Mouse (Mus musculus): ENCODE data around the gene Pabpc4l.
A peak's percentile ranks its signal among the peaks of the same experiment; 100 is the strongest.
"Not testable (repeated sequence)": the region's sequence is repeated elsewhere in the genome, so short reads cannot be mapped to it uniquely, and the experiment has no call there.

The Pabpc4l gene

DNA sequence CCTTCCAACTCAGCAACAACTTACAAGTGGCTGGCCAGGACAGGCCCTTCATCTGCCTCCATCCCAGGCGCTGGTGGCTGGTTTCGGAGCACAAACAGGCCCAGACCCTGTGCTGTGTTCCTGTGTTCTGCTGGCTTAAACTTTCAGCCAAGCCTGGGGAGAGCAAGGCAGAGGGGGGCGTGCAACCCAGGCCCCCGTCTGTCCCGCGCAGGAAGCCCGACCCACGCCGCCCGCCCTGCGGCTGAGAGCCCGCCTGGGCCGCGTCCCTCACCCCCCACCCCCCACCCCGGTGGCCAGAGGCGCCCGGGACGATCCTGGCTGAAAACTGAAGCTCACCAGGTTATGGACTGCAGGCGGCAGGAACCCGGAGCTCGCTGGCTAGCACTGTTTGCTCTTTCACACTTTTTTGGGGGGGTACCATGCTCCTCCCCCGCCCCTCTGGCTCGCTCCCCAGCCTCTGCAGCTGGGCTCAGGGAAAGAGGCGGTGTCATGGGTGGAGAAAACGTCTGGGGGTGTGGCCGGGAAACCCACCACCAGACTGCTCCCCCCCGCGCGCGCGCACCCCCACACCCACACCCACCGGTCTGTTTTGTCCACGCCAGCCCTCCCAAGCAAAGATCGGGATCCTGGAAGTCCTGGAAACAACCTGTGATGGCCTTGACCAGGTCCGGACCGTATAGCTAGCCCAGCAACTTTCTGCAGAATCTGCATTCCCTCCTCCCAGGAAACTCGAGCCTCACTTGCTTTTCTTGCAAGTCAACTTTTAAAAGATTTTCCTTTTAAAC is at the start of gene Pabpc4l:
Pabpc4l (minus strand) TSS at position 739 of the 785 bp plus-strand sequence.
- peak; percentile 65 for DNase-seq (ENCODE audit: low read depth, low spot score)

DNA sequence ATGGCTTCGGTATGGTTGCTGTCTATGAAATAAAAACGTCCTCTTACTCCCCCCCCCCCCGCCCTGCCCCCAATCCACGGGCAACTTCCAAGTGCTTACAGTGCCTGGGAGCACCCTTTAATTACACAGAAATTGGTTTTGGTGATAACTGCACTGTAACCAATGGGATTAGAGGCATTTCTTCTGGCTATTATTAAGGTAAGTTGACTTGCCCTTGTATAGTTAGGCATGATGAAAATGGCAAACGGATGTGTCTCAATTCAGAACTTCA is 42.9 kb upstream of the Pabpc4l start:
- DNase-seq (ENCODE audit: low read depth, low spot score): no peak

DNA sequence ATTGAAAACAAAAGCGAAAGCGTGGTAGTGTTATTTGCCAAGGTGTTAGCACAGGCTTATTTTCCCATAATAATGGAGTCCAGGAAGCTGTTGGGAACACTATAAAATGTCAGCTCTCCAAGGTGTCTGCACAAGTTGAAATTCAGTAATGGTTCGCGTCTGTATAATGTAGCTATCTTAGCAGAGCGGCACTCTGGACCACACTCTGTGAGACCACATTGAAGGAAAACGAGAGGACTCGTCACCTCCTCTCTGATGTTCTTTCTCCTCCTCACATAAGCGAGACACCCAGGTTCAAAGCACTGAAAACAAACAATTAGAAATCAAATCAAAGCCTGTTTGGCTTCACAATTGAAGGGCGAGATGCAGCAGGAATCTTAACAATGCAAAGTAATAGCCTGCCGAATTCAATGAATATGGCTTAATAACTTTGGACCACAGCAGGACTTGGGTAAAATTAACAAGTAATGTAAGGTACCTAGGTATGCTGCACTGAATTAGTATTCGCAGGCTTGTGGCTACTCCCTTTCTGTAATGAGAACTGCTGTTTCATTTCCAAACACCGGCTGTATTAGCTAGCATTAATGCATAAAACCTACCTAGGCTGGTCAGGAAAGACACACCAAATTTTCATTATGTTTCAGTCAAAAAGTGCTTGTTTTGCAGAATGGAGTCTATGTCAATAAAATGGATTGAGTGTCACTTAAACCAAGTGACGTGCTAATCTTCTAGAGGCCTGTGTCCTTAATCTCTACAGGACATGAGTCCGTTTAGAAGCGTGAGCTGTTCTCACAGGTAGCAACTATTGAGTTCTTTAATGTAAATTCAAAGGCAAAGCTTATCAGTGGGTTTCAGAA is 42.3 kb upstream of the Pabpc4l start:
- no peak for DNase-seq (ENCODE audit: low read depth, low spot score)

DNA sequence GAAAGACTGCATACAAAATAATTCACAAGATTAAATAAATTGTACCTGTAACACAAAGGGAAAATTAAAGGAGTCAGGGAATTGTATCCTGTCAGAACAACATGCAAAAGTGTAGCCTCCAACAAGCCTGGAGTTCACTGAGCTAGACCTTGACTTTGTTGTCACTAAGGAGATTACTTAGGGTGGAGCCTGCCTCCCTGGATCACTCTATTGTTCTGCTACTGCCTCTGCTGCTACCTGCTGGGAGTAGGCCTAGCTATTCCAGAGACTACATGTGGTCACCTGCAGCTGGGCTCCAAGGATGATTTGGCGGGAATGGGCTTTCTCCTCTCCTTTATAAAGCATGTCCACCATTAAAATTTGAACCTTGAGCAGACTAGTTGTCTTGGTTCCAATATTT is 38.1 kb upstream of the Pabpc4l start:
- not testable (repeated sequence) for DNase-seq (ENCODE audit: low read depth, low spot score)

DNA sequence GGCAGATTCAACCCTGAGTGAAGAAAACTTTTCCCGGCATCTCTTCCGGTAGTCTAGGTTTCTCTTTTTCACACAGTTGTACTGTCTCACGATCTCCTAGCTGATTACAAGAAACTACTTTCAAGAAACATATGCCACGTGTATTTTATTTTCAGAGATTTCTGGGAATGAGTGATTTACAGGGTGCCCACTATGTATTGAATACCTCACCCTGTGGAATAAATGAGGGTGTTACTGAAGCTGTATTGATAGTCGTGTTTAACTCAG is 180 bp upstream of the Pabpc4l start:
- DNase-seq (ENCODE audit: low read depth, low spot score): peak; percentile 39

DNA sequence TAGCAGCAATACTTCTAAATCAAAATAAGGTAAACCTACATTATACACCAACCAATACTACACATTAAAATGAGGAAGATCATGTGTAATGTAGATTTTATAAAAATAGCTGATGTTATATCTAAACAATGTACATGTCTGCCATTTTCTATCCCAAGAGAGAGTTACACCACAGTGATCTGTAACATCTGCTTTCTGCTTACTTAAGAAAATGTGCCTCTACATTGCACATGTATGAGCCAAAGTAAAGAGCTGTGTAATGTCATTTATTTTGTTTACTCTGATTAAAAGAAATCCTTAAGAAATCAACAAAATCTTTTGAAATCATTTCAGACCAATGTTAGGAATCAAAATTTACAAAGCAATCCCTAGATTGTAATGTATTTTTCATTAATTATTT is 16.6 kb downstream of the Pabpc4l start:
- no peak for DNase-seq (ENCODE audit: low read depth, low spot score)
